Mouse (Mus musculus) ES-E14 (cell line): ENCODE results near the gene Grcc10.

ENCODE experiments used
- HCFC1 ChIP-seq: IDR thresholded peaks from 2 replicates; pipeline ENCODE4 v1.6.1; 2012; ENCODE audit warnings: low read length, inconsistent platforms, borderline replicate concordance; ENCODE audit not compliant: insufficient read depth
- ZNF384 ChIP-seq: IDR thresholded peaks from 2 replicates; pipeline ENCODE4 v1.6.1; 2012; ENCODE audit warnings: low read depth, low read length, inconsistent platforms

- no peak for TF ChIP-seq HCFC1
- no peak for TF ChIP-seq ZNF384
Observed at GRCm38 (mm10) chr6:124690517-124690916, 50.7 kb downstream of the Grcc10 start.
